Mouse (Mus musculus): ENCODE measurements around the gene Arsg. TPM values are rescaled to one million over a fixed set of nuclear protein-coding genes. Genes with fewer than 3 reads are reported as not detected.
"Not testable (repeated sequence)": the region's sequence is repeated elsewhere in the genome, so short reads cannot be mapped to it uniquely, and the experiment has no call there.

Gene Arsg
- polyA plus RNA-seq, 1 experiment: 1.5 TPM

- Histone ChIP-seq H3K4me1 (ENCODE audit: control insufficient read depth, insufficient read depth, low read length) (peaks cover 5% of the 10 kb centered on the region), H3K4me3 (replicated peaks; ENCODE audit: control insufficient read depth, low read depth, low read length) (no peak overlapping the region), H3K27ac (ENCODE audit: control insufficient read depth, insufficient read depth, low read depth, low read length, poor library complexity) (peak overlapping the region; percentile 83)
- TF ChIP-seq CTCF (IDR thresholded peaks at IDR 0.05; ENCODE audit: control insufficient read depth, insufficient read depth, low read length) (no peak), POLR2A (IDR thresholded peaks at IDR 0.05; ENCODE audit: borderline replicate concordance, control insufficient read depth, low read depth, low read length) (no peak)
- WGBS: 19% methylated on average over 16 of the region's 16 CpGs
Measured at GRCm38 (mm10) chr11:109479575-109480285, 6.6 kb downstream of the Arsg start.

GRCm38 (mm10) chr11:109480440-109480839, 7.3 kb downstream of the Arsg start:
- TF ChIP-seq CTCF (IDR thresholded peaks at IDR 0.05; ENCODE audit: control insufficient read depth, insufficient read depth, low read length): no peak
- TF ChIP-seq POLR2A (IDR thresholded peaks at IDR 0.05; ENCODE audit: borderline replicate concordance, control insufficient read depth, low read depth, low read length): no peak
- H3K27ac ChIP-seq (ENCODE audit: control insufficient read depth, insufficient read depth, low read depth, low read length, poor library complexity): peak overlapping the region; percentile 83
- H3K4me1 ChIP-seq (ENCODE audit: control insufficient read depth, insufficient read depth, low read length): peaks cover 9% of the 10 kb centered on the region
- no peak overlapping the region for H3K4me3 ChIP-seq (replicated peaks; ENCODE audit: control insufficient read depth, low read depth, low read length)
- 30% methylated on average over 8 of the region's 8 CpGs for WGBS

GRCm38 (mm10) chr11:109485398-109486045, 12.3 kb downstream of the Arsg start:
- TF ChIP-seq CTCF (IDR thresholded peaks at IDR 0.05; ENCODE audit: control insufficient read depth, insufficient read depth, low read length): no peak
- no peak for TF ChIP-seq POLR2A (IDR thresholded peaks at IDR 0.05; ENCODE audit: borderline replicate concordance, control insufficient read depth, low read depth, low read length)
- Histone ChIP-seq H3K27ac (ENCODE audit: control insufficient read depth, insufficient read depth, low read depth, low read length, poor library complexity) (peak overlapping the region; percentile 82), H3K4me1 (ENCODE audit: control insufficient read depth, insufficient read depth, low read length) (peaks cover 8% of the 10 kb centered on the region), H3K4me3 (replicated peaks; ENCODE audit: control insufficient read depth, low read depth, low read length) (peak overlapping the region; percentile 65)
- WGBS: 64% methylated on average over 15 of the region's 15 CpGs

- WGBS: 64% methylated on average over 1 of the region's 1 CpGs
- H3K4me1 ChIP-seq (ENCODE audit: control insufficient read depth, insufficient read depth, low read length): peaks cover 6% of the 10 kb centered on the region
- no peak overlapping the region for H3K27ac ChIP-seq (ENCODE audit: control insufficient read depth, insufficient read depth, low read depth, low read length, poor library complexity)
- no peak for TF ChIP-seq POLR2A (IDR thresholded peaks at IDR 0.05; ENCODE audit: borderline replicate concordance, control insufficient read depth, low read depth, low read length)
- no peak for TF ChIP-seq CTCF (IDR thresholded peaks at IDR 0.05; ENCODE audit: control insufficient read depth, insufficient read depth, low read length)
- H3K4me3 ChIP-seq (replicated peaks; ENCODE audit: control insufficient read depth, low read depth, low read length): no peak overlapping the region
Measured at GRCm38 (mm10) chr11:109487111-109487510, 13.9 kb downstream of the Arsg start.

GRCm38 (mm10) chr11:109487991-109488684, 15.0 kb downstream of the Arsg start:
- H3K4me3 ChIP-seq (replicated peaks; ENCODE audit: control insufficient read depth, low read depth, low read length): no peak overlapping the region
- TF ChIP-seq POLR2A (IDR thresholded peaks at IDR 0.05; ENCODE audit: borderline replicate concordance, control insufficient read depth, low read depth, low read length): no peak
- no peak for TF ChIP-seq CTCF (IDR thresholded peaks at IDR 0.05; ENCODE audit: control insufficient read depth, insufficient read depth, low read length)
- H3K27ac ChIP-seq (ENCODE audit: control insufficient read depth, insufficient read depth, low read depth, low read length, poor library complexity): 0 out of 2 replicates have a peak overlapping the region, but pooled peaks have one; percentile 16
- peaks cover 6% of the 10 kb centered on the region for H3K4me1 ChIP-seq (ENCODE audit: control insufficient read depth, insufficient read depth, low read length)
- 50% methylated on average over 10 of the region's 10 CpGs for WGBS

- H3K4me1 ChIP-seq (ENCODE audit: control insufficient read depth, insufficient read depth, low read length): peaks cover 7% of the 10 kb centered on the region
- TF ChIP-seq CTCF (IDR thresholded peaks at IDR 0.05; ENCODE audit: control insufficient read depth, insufficient read depth, low read length) (no peak), POLR2A (IDR thresholded peaks at IDR 0.05; ENCODE audit: borderline replicate concordance, control insufficient read depth, low read depth, low read length) (no peak)
- no peak overlapping the region for H3K27ac ChIP-seq (ENCODE audit: control insufficient read depth, insufficient read depth, low read depth, low read length, poor library complexity)
- H3K4me3 ChIP-seq (replicated peaks; ENCODE audit: control insufficient read depth, low read depth, low read length): no peak overlapping the region
- 82% methylated on average over 2 of the region's 2 CpGs for WGBS
Measured at GRCm38 (mm10) chr11:109489763-109490162, 16.6 kb downstream of the Arsg start.

GRCm38 (mm10) chr11:109491844-109492243, 18.7 kb downstream of the Arsg start:
- Histone ChIP-seq H3K4me3 (replicated peaks; ENCODE audit: control insufficient read depth, low read depth, low read length) (no peak overlapping the region), H3K27ac (ENCODE audit: control insufficient read depth, insufficient read depth, low read depth, low read length, poor library complexity) (no peak overlapping the region), H3K4me1 (ENCODE audit: control insufficient read depth, insufficient read depth, low read length) (peaks cover 11% of the 10 kb centered on the region; the same call in 1 of the 2 replicates)
- TF ChIP-seq CTCF (IDR thresholded peaks at IDR 0.05; ENCODE audit: control insufficient read depth, insufficient read depth, low read length): no peak
- no peak for TF ChIP-seq POLR2A (IDR thresholded peaks at IDR 0.05; ENCODE audit: borderline replicate concordance, control insufficient read depth, low read depth, low read length)
- 82% methylated on average over 4 of the region's 4 CpGs for WGBS

GRCm38 (mm10) chr11:109492847-109493464, 19.8 kb downstream of the Arsg start:
- H3K4me1 ChIP-seq (ENCODE audit: control insufficient read depth, insufficient read depth, low read length): peaks cover 12% of the 10 kb centered on the region; the same call in 1 of the 2 replicates
- WGBS: 63% methylated on average over 8 of the region's 8 CpGs
- H3K4me3 ChIP-seq (replicated peaks; ENCODE audit: control insufficient read depth, low read depth, low read length); H3K27ac ChIP-seq (ENCODE audit: control insufficient read depth, insufficient read depth, low read depth, low read length, poor library complexity): not testable (repeated sequence)
